Mouse (Mus musculus): Measurements from ENCODE around the gene Cckar.

Gene Cckar

DNA sequence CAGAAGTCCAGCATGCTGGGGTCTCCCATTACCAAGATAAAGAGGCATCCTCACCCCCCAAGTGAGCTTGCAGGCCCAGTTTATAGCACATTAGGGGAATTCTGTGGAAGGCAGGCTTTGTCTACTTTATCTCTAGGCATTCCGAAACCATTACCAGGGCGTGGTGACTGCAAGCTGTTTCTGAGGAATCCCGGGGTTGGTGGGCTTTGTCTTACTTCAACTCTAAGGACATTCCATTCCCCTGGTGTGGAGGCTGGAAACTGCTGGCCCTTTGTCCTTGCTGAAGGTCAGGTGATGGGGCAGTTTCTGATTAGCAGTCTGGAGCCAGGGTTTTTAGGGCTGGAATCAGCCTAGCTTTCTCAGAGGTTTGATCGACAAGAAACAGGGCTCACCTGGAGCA, 36.0 kb downstream of the Cckar start:
- DNase-seq = no peak

- no peak for DNase-seq
Observed at GRCm38 (mm10) chr5:53670321-53670938, 37.1 kb downstream of the Cckar start.

- DNase-seq = no peak
Observed at GRCm38 (mm10) chr5:53668021-53668420, 39.5 kb downstream of the Cckar start.

- no peak for DNase-seq
Observed at GRCm38 (mm10) chr5:53663665-53664064, 43.8 kb downstream of the Cckar start.

DNA sequence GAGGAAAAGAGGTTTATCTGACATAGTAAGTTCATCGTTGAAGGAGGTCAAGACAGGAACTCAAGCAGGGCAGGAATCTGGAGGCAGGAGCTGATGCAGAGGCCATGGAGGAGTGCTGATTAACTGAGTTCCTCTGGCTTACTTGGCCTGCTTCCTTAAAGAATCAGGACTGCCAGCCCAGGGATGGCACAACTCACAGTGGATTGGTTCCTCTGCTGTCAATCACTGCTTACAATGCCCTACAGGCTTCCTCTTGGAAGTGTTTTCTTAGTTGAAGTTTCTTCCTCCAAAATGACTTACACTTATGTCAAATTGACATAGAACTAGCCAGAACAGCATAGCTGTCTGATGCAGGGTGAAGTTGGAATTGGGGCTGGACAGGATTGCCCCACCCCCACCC, 45.1 kb downstream of the Cckar start:
- DNase-seq = no peak

DNA sequence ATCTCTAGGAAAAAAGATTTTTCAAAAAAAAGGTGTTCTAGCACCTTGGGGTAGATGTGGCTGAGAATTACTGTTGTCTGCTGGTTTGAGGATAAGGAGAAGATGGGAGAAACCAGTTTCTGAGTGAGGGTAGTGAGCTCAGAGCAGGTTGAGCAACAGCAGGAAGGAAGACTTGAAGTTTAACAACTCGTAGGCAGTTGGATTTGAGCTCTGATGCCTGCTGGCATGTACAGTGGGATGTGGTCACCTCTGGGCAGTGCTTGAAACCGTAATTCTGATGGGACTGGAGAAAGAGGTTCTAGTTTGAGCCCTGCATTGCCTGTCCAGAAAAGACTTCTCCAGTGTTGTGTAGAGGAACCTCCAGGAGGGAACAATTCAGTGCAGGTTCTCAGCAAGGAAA, 46.0 kb downstream of the Cckar start:
- DNase-seq = no peak

GRCm38 (mm10) chr5:53657925-53658324, 49.6 kb downstream of the Cckar start:
- no peak for DNase-seq

- no peak for DNase-seq
Observed at GRCm38 (mm10) chr5:53656596-53656995, 50.9 kb downstream of the Cckar start.
